Mouse (Mus musculus) large intestine, adult 2 months (tissue): ENCODE measurements around the gene March2. TPM values are rescaled to one million over a fixed set of nuclear protein-coding genes. Genes with fewer than 3 reads are reported as not detected.

Source experiments
- DNase-seq: peaks from one replicate; pipeline ENCODE4 v3.0.0-alpha.2; 2012; ENCODE audit warnings: low read depth, low spot score
- WGBS: fragments of 180-500 bp; shearing (Covaris S2); methylation state at CpG from one replicate; pipeline ENCODE4 v1.1.7; 2018; 5-methylcytosine and 5-hydroxymethylcytosine counted together
- polyA plus RNA-seq: library from polyadenylated mRNA; depleted of rRNA; stranded (reverse); fragments of >200 nt; gene quantifications from 2 replicates; pipeline ENCODE4 v1.2.3, GENCODE M21; 2012; rRNA removed

Gene March2
- polyA plus RNA-seq, 1 experiment, result 53.8 TPM

GRCm38 (mm10) chr17:33649781-33650475 lies 68.5 kb downstream of the March2 start:
- 98% methylated on average over 34 of the region's 34 CpGs for WGBS
- DNase-seq, result no peak

- WGBS, result 95% methylated on average over 8 of the region's 8 CpGs
- no peak for DNase-seq
These were observed 73.4 kb downstream of the March2 start for GRCm38 (mm10) chr17:33645073-33645472.

- DNase-seq, result no peak
- WGBS, result 90% methylated on average over 4 of the region's 4 CpGs
These were observed 74.4 kb downstream of the March2 start for GRCm38 (mm10) chr17:33644068-33644467.

- WGBS, result 34% methylated on average over 6 of the region's 6 CpGs
These were observed 78.7 kb downstream of the March2 start for GRCm38 (mm10) chr17:33639743-33640142.

GRCm38 (mm10) chr17:33637516-33638276 lies 80.8 kb downstream of the March2 start, which contains the start of gene Pram1:
TSS of gene Pram1 (plus strand) at chr17:33638056.
- DNase-seq, result no peak
- 70% methylated on average over 4 of the region's 4 CpGs for WGBS

More at GRCm38 (mm10) chr17:33639743-33640142, 78.7 kb downstream of the March2 start:
- no peak for DNase-seq

- DNase-seq, result no peak
- 61% methylated on average over 2 of the region's 2 CpGs for WGBS
These were observed 81.4 kb downstream of the March2 start for GRCm38 (mm10) chr17:33637038-33637437.

Other genes starting within 250 kb of the March2 start
- gene Adamts10, start 194.5 kb downstream of the March2 start, polyA plus RNA-seq, result 19.8 and 30.4 TPM in 2 replicates
- gene Myo1f, start 163.0 kb downstream of the March2 start, polyA plus RNA-seq, result 5.6 and 7.8 TPM in 2 replicates
- gene Zfp414, start 89.6 kb downstream of the March2 start, polyA plus RNA-seq, result 31.2 and 31.4 TPM in 2 replicates
- gene Pram1, start 80.6 kb downstream of the March2 start, polyA plus RNA-seq, result 1.5 and 1.7 TPM in 2 replicates
- gene Hnrnpm, start 31.8 kb downstream of the March2 start, polyA plus RNA-seq, result 49.2 and 52.1 TPM in 2 replicates
- gene Rab11b, start 41.9 kb upstream of the March2 start, polyA plus RNA-seq, result 268 and 292 TPM in 2 replicates
- gene Angptl4, start 63.2 kb upstream of the March2 start, polyA plus RNA-seq, result 21.9 and 75.2 TPM in 2 replicates
- gene Kank3, start 91.8 kb upstream of the March2 start, polyA plus RNA-seq, result 19.7 and 22.0 TPM in 2 replicates
- gene Rps28, start 105.9 kb upstream of the March2 start, polyA plus RNA-seq, result 844 and 888 TPM in 2 replicates
- gene Ndufa7, start 105.9 kb upstream of the March2 start, polyA plus RNA-seq, result 365 and 370 TPM in 2 replicates
- gene Cd320, start 124.4 kb upstream of the March2 start, polyA plus RNA-seq, result 22.0 and 27.3 TPM in 2 replicates
- gene Gm7029, start 155.2 kb upstream of the March2 start, polyA plus RNA-seq, result not detected in 2 replicates
- 17.1 and 17.6 TPM in 2 replicates for gene Kifc1, start 172.0 kb upstream of the March2 start, polyA plus RNA-seq
- 0.67 TPM in 1 of 2 replicates, not detected in the other for gene Platr17, start 186.5 kb upstream of the March2 start, polyA plus RNA-seq
- 34.1 and 41.0 TPM in 2 replicates for gene Daxx, start 190.7 kb upstream of the March2 start, polyA plus RNA-seq
- 203 and 264 TPM in 2 replicates for gene Tapbp, start 197.2 kb upstream of the March2 start, polyA plus RNA-seq
- 37.1 and 49.3 TPM in 2 replicates for gene Zbtb22, start 197.2 kb upstream of the March2 start, polyA plus RNA-seq
- 46.1 and 63.1 TPM in 2 replicates for gene Rgl2, start 210.9 kb upstream of the March2 start, polyA plus RNA-seq
- 28.6 and 35.4 TPM in 2 replicates for gene Pfdn6, start 221.7 kb upstream of the March2 start, polyA plus RNA-seq
- 19.1 and 23.6 TPM in 2 replicates for gene Wdr46, start 222.0 kb upstream of the March2 start, polyA plus RNA-seq
- 15.6 and 19.8 TPM in 2 replicates for gene B3galt4, start 232.8 kb upstream of the March2 start, polyA plus RNA-seq
- 44.6 and 59.1 TPM in 2 replicates for gene Vps52, start 237.1 kb upstream of the March2 start, polyA plus RNA-seq
- 617 and 700 TPM in 2 replicates for gene Rps18, start 237.3 kb upstream of the March2 start, polyA plus RNA-seq